Mouse (Mus musculus) hematopoietic stem cell, adult 5-6 weeks (primary cell): Measurements from ENCODE around the gene Nckap1. TPM values are rescaled to one million over a fixed set of nuclear protein-coding genes. Genes with fewer than 3 reads are reported as not detected.
"Not testable (repeated sequence)": the region's sequence is repeated elsewhere in the genome, so short reads cannot be mapped to it uniquely, and the experiment has no call there.

Experiments used
- ATAC-seq, 2 experiments: fragments of 125-278 bp in 1 of 2; replicated peaks in 1 of 2; 2 replicates each; pipeline ENCODE4 v1.8.0; 2016 to 2017; ENCODE audit warnings: inconsistent platforms in 2 of 2, mild to moderate bottlenecking in 2 of 2, moderate number of reproducible peaks in 2 of 2, low read depth in 1 of 2, moderate TSS enrichment in 1 of 2; ENCODE audit not compliant: low FRiP score in 2 of 2, poor library complexity in 2 of 2, severe bottlenecking in 2 of 2, insufficient read depth in 1 of 2, low TSS enrichment in 1 of 2
- total RNA-seq: library from RNA; stranded (forward); fragments of 172-1452, 232-1000 nt; gene quantifications from 2 replicates; pipeline ENCODE4 v1.2.3, GENCODE M21; 2017

The Nckap1 gene
- total RNA-seq, 1 experiment from 2014 or later: 7.3 TPM

- ATAC-seq: no peak
These were observed 3.9 kb downstream of the Nckap1 start for GRCm38 (mm10) chr2:80577286-80577685.

- ATAC-seq: no peak
These were observed 10.5 kb downstream of the Nckap1 start for GRCm38 (mm10) chr2:80570656-80571055.

- no peak for ATAC-seq
These were observed 13.8 kb downstream of the Nckap1 start for GRCm38 (mm10) chr2:80567411-80567810.

GRCm38 (mm10) chr2:80562253-80562652 lies 18.9 kb downstream of the Nckap1 start:
- no peak for ATAC-seq

- no peak for ATAC-seq
These were observed 19.7 kb downstream of the Nckap1 start for GRCm38 (mm10) chr2:80561478-80561877.

GRCm38 (mm10) chr2:80560773-80561172 lies 20.4 kb downstream of the Nckap1 start:
- ATAC-seq: no peak

GRCm38 (mm10) chr2:80559655-80560054 lies 21.5 kb downstream of the Nckap1 start:
- ATAC-seq: no peak

GRCm38 (mm10) chr2:80554442-80554841 lies 26.7 kb downstream of the Nckap1 start:
- no peak for ATAC-seq

- no peak for ATAC-seq
These were observed 31.5 kb downstream of the Nckap1 start for GRCm38 (mm10) chr2:80549704-80550103.

GRCm38 (mm10) chr2:80547901-80548300 lies 33.3 kb downstream of the Nckap1 start:
- ATAC-seq: no peak

GRCm38 (mm10) chr2:80542801-80543200 lies 38.4 kb downstream of the Nckap1 start:
- ATAC-seq: no peak

- ATAC-seq: no peak
These were observed 44.0 kb downstream of the Nckap1 start for GRCm38 (mm10) chr2:80537156-80537555.

GRCm38 (mm10) chr2:80536608-80537007 lies 44.6 kb downstream of the Nckap1 start:
- ATAC-seq: peak; percentile 39 to 56; a peak in 1 of 4 replicates

- ATAC-seq: peak; percentile 46 to 74; a peak in 3 of 4 replicates
These were observed 56.9 kb downstream of the Nckap1 start for GRCm38 (mm10) chr2:80524275-80524674.

- no peak for ATAC-seq
These were observed 75.0 kb downstream of the Nckap1 start for GRCm38 (mm10) chr2:80506051-80506802.

- ATAC-seq: no peak
These were observed 79.0 kb downstream of the Nckap1 start for GRCm38 (mm10) chr2:80502132-80502531.

GRCm38 (mm10) chr2:80495304-80495703 lies 85.9 kb downstream of the Nckap1 start:
- not testable (repeated sequence) for ATAC-seq

- no peak for ATAC-seq
These were observed 94.3 kb downstream of the Nckap1 start for GRCm38 (mm10) chr2:80486851-80487250.

GRCm38 (mm10) chr2:80484951-80485350 lies 96.2 kb downstream of the Nckap1 start:
- no peak for ATAC-seq
